Mouse (Mus musculus): ENCODE data around the gene Glt8d1.

DNA sequence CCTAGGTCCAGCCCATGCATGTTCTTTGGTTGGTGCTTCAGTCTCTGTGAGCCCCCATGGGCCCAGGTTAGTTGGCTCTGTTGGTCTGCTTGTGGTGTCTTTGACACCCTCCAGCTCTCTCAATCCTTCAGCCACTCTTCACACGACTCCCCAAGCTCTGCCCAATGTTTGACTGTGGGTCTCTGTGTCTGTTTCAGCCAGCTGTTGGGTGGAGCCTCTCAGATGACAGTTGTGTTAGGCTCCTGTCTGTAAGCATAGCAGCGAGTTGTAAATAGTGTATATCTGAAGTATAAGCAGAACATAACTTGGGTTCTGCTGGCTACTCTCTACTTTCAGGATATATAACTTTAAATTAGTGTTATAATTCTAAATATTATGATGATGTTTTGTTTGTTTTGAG, 42.7 kb upstream of the Glt8d1 start:
- no peak for TF ChIP-seq NRF1 (IDR thresholded peaks at IDR 0.05; ENCODE audit: low read depth, low read length)
- no peak for TF ChIP-seq MAFK (IDR thresholded peaks at IDR 0.05; ENCODE audit: insufficient replicate concordance, low read length)
- no peak for TF ChIP-seq EP300 (IDR thresholded peaks at IDR 0.05; ENCODE audit: low read length)
- TF ChIP-seq HCFC1 (IDR thresholded peaks at IDR 0.05; ENCODE audit: low read depth, low read length), result no peak

Measured in CH12.LX (cell line).